Mouse (Mus musculus) CH12.LX (cell line): ENCODE measurements around the gene Pum1.

Experiments used
- CHD1 ChIP-seq: IDR thresholded peaks from 2 replicates; pipeline ENCODE4 v1.6.1; 2012; ENCODE audit warnings: low read depth, low read length, improper control_type of control experiment, inconsistent platforms
- CHD2 ChIP-seq: IDR thresholded peaks from 2 replicates; pipeline ENCODE4 v1.6.1; 2011; ENCODE audit warnings: low read length, improper control_type of control experiment
- HCFC1 ChIP-seq: IDR thresholded peaks from 2 replicates; pipeline ENCODE4 v1.6.1; 2012; ENCODE audit warnings: low read depth, mild to moderate bottlenecking, inconsistent platforms, low read length, improper control_type of control experiment
- JUND ChIP-seq: conservative IDR thresholded peaks from 2 replicates; pipeline ENCODE4 v1.6.1; 2011; ENCODE audit warnings: low read depth, low read length, improper control_type of control experiment

- TF ChIP-seq CHD2 (no peak), CHD1 (no peak), HCFC1 (no peak), JUND (no peak)
Measured at GRCm38 (mm10) chr4:130640031-130640717, 22.9 kb upstream of the Pum1 start.
